Mouse (Mus musculus) liver, postnatal 0 days (tissue): Measurements from ENCODE around the gene Mia2.
"Not testable (repeated sequence)": the region's sequence is repeated elsewhere in the genome, so short reads cannot be mapped to it uniquely, and the experiment has no call there.

Experiments used
- CTCF ChIP-seq: sonication (generic); IDR thresholded peaks from 2 replicates; pipeline ENCODE4 v1.5.1; 2016; ENCODE audit warnings: antibody characterized with exemption, low read depth
- EP300 ChIP-seq: IDR thresholded peaks from 2 replicates; pipeline ENCODE4 v1.6.1; 2016; ENCODE audit warnings: antibody characterized with exemption, low read depth, mild to moderate bottlenecking

DNA sequence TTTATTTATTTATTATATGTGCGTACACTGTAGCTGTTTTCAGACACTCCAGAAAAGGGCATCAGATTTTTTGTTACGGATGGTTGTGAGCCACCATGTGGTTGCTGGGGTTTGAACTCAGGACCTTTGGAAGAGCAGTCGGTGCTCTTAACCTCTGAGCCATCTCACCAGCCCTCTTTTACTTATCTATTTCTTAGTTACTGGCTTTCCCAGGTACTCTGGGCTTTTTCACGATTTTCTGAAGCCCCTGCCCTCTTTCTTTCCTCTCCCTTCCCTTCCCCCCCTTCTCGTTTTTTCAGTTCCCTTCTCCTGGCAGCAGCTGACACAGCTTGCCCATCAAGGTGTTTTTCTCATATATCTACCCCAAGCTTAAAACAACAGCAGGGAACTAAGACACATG is 37.4 kb upstream of the Mia2 start:
- not testable (repeated sequence) for TF ChIP-seq CTCF, EP300
